Mouse (Mus musculus) heart, embryonic 10.5 days (tissue): Measurements from ENCODE around the gene Ulk4. TPM values are rescaled to one million over a fixed set of nuclear protein-coding genes. Genes with fewer than 3 reads are reported as not detected.

Source experiments
- DNase-seq: peaks from one replicate; pipeline ENCODE4 v3.0.0-alpha.2; 2017; ENCODE audit warnings: low spot score
- H3K27ac ChIP-seq: fragments of 300-500 bp; sonication (generic); 2 replicates; pipeline ENCODE4 v1.5.1; 2016; ENCODE audit warnings: mild to moderate bottlenecking
- H3K27me3 ChIP-seq: fragments of 300-500 bp; sonication (generic); 2 replicates; pipeline ENCODE4 v1.6.1; 2016; ENCODE audit warnings: mild to moderate bottlenecking; ENCODE audit not compliant: poor library complexity, insufficient read depth, severe bottlenecking
- H3K36me3 ChIP-seq: fragments of 300-500 bp; sonication (generic); 2 replicates; pipeline ENCODE4 v1.6.1; 2016; ENCODE audit warnings: mild to moderate bottlenecking, moderate library complexity
- H3K4me1 ChIP-seq: fragments of 300-500 bp; sonication (generic); 2 replicates; pipeline ENCODE4 v1.6.1; 2016; ENCODE audit warnings: mild to moderate bottlenecking
- H3K4me3 ChIP-seq: fragments of 300-500 bp; sonication (generic); 2 replicates; pipeline ENCODE4 v1.5.1; 2016; ENCODE audit warnings: mild to moderate bottlenecking, moderate library complexity
- H3K9me3 ChIP-seq: fragments of 300-500 bp; sonication (generic); 2 replicates; pipeline ENCODE4 v1.6.1; 2016; ENCODE audit warnings: mild to moderate bottlenecking, moderate library complexity
- WGBS: fragments of 180-500 bp; shearing (Covaris S2); methylation state at CpG from one replicate; pipeline ENCODE4 v1.1.7; 2016; 5-methylcytosine and 5-hydroxymethylcytosine counted together
- polyA plus RNA-seq: library from polyadenylated mRNA; unstranded; fragments of >200 nt; fragmentation: Nextera tagmentation; extraction: Ambion mirVana; gene quantifications from 2 replicates; pipeline ENCODE4 v1.2.1, GENCODE M21; 2016

Gene Ulk4
- polyA plus RNA-seq, 1 experiment from 2014 or later = 98.5 TPM

DNA sequence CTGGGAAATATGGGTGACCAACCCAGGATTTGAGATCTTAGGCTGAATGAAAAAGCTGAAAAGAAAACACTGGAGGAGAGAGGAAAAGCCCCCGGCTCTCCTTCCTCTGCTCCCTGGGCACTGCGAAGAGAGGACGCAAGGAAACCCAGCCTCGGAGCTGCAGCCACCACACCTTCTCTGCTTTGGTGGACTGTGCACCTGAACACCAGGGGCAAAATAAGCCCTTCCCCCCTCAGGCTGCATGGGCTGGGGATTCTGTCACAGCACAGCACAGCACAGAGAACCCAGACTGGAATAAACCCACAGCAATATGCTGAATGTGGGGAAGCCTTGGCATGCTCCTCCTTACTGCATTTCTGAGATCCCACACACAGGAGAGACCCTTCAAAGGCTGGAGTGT is 81.9 kb downstream of the Ulk4 start:
- H3K4me1 ChIP-seq = no peaks in the 10 kb centered on the region
- peak; percentile 64 for DNase-seq
- no peak overlapping the region for H3K27ac ChIP-seq
- no peaks in the 10 kb centered on the region for H3K27me3 ChIP-seq
- WGBS = 97% methylated on average over 4 of the region's 4 CpGs
- H3K4me3 ChIP-seq = no peak overlapping the region
- peaks cover 22% of the 10 kb centered on the region for H3K9me3 ChIP-seq
- peaks cover 15% of the 10 kb centered on the region for H3K36me3 ChIP-seq

DNA sequence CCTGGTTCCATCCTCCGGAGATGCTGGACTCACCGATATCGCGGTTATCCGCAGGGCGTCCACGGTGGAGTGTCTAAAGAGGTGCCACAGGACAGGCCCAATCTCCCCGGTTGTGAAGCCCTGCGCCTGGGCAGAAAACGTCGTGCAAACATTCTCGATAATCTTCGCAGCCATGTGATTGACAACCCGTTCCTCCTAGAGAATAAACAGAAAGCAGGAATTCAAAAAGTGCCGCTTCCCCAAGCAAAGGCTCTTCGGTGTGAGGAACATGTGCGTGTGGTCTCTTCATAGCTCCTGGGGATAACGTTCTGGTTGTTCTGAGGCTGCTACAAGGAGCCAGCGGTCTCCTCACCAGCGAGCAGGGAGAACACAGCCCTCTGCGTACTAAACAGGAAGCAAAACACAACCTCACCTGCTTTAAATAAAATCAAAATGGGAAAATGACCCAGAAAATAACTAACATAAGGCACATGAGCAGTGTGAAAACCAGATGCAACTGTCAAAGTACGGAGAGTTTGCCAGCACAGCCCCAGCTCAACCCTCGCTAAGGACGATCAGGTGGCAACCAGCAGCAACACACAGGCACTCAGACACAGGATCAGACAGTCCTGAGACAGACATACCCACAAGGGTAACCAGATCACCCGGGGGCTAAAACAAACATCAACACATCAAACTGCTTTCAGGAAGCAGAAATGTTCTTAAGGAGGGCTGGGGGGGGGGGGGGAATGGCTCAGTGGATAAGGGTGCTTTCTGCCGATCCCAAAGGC is 84.2 kb downstream of the Ulk4 start:
- Histone ChIP-seq H3K4me3 (no peak overlapping the region), H3K9me3 (peaks cover 22% of the 10 kb centered on the region), H3K27ac (no peak overlapping the region), H3K4me1 (no peaks in the 10 kb centered on the region), H3K27me3 (no peaks in the 10 kb centered on the region), H3K36me3 (peaks cover 15% of the 10 kb centered on the region)
- 88% methylated on average over 26 of the region's 26 CpGs for WGBS
- DNase-seq = peak; percentile 72

DNA sequence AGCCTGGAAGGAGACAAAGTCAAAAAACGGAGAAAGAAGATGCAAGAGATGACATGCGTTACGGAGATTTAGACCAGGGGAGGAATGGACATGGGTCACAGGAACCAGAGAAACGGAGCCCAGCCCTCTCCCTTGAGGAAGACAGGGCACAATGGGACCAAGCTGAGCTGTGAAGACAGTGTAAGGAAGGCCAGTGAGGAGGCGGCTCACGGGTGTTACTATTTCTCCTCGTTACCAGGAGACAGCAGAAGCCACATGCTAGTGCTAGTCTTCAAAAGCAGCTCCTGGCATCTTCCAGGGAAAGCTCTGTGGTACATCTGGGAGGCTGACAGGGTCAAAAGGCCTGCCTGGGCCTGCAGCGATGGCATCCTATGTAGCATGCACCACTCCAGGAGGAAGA is 89.2 kb downstream of the Ulk4 start:
- H3K27me3 ChIP-seq = no peaks in the 10 kb centered on the region
- WGBS = 77% methylated on average over 8 of the region's 8 CpGs
- H3K4me3 ChIP-seq = no peak overlapping the region
- peak; percentile 68 for DNase-seq
- H3K27ac ChIP-seq = no peak overlapping the region
- H3K36me3 ChIP-seq = peaks cover 10% of the 10 kb centered on the region
- H3K9me3 ChIP-seq = peaks cover 9% of the 10 kb centered on the region; the same call in 1 of the 2 replicates
- H3K4me1 ChIP-seq = peaks cover 4% of the 10 kb centered on the region; the same call in 1 of the 2 replicates

DNA sequence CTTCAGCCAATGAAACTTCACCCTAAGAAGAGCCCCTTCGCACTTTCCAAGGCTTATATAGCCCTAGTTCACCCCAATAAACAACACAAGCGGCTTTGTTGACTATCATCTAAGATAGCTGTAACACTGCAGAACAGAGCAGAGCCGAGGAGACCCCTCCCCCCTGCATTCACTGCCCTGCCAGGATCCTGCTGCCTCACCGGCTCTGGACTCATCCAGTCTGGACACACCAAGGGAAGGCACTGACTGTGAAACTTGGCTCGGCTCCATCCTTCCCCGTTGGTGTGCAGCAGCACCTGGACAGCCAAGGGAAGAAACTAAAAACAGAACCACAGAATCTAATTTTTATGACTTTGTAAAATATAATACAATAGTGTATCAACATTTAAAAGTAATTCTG is 91.2 kb downstream of the Ulk4 start:
- Histone ChIP-seq H3K27me3 (no peaks in the 10 kb centered on the region), H3K36me3 (no peaks in the 10 kb centered on the region), H3K27ac (no peak overlapping the region), H3K9me3 (no peaks in the 10 kb centered on the region), H3K4me1 (peaks cover 4% of the 10 kb centered on the region; the same call in 1 of the 2 replicates), H3K4me3 (no peak overlapping the region)
- peak; percentile 69 for DNase-seq
- WGBS = 42% methylated on average over 6 of the region's 6 CpGs

DNA sequence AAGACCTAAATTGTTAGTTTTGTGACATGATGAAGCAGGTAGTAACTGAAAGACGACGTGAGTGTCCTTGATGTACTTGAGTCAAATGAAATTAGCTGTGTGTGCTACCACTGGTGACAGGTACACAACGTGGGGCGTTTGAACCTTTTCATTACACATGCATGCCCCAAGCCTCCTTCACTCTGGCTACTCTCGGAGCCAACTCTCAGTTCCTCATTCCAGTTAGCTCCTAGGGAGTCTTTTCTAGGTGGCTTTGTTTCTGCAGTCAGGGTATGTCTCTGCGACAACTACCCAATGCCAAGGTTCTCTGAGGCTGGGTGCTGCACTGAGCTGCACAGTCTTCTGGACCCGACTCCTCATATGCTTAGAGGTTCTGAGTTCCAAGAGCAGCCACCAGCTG is 100.6 kb downstream of the Ulk4 start:
- DNase-seq = no peak
- H3K36me3 ChIP-seq = 0 out of 2 replicates have a peak, but pooled peaks cover 2% of the 10 kb centered on the region
- no peaks in the 10 kb centered on the region for H3K9me3 ChIP-seq
- H3K27me3 ChIP-seq = no peaks in the 10 kb centered on the region
- WGBS = 89% methylated on average over 7 of the region's 7 CpGs
- no peaks in the 10 kb centered on the region for H3K4me1 ChIP-seq
- no peak overlapping the region for H3K27ac ChIP-seq
- no peak overlapping the region for H3K4me3 ChIP-seq

DNA sequence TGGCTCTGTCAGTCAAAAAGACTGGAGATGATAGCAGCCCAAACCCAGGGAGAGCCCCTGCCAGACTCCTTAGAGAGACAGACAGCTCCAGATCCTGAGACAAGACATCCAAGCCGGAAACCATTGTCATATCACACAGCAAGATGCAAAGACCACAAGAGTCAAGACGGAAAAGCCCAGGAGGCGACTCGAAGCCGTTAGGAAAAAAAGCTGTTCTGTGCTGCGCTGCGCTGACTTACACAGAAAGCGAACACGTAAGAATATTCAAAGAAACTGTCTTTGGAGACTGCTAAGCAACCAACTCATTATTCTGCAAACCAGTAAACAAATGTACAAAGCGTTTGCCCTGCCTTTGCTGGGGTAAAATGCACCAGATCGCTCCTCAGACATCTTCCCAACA is 101.8 kb downstream of the Ulk4 start:
- no peaks in the 10 kb centered on the region for H3K27me3 ChIP-seq
- 0 out of 2 replicates have a peak, but pooled peaks cover 2% of the 10 kb centered on the region for H3K36me3 ChIP-seq
- DNase-seq = no peak
- 88% methylated on average over 11 of the region's 11 CpGs for WGBS
- no peak overlapping the region for H3K27ac ChIP-seq
- no peaks in the 10 kb centered on the region for H3K4me1 ChIP-seq
- no peak overlapping the region for H3K4me3 ChIP-seq
- H3K9me3 ChIP-seq = no peaks in the 10 kb centered on the region

DNA sequence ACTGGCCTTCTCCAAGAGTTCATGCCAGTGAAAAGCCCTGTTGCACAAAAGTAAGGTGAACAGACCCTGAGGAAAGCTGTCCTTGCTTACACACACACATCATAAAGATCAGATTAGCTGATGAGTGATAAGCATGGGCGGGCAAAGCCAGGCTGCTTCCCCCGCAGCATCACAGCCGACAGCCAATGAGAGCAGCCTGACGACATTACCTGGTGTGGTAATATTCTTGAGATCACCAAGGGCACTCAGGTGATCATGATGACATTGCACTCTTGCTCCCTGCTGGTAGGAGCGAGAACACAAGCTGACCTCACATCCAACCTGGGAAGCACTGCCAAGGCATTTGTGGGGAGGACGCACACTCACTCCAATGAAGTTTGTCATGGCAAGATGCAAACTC is 104.9 kb downstream of the Ulk4 start:
- 84% methylated on average over 6 of the region's 6 CpGs for WGBS
- DNase-seq = no peak
- Histone ChIP-seq H3K9me3 (no peaks in the 10 kb centered on the region), H3K27me3 (no peaks in the 10 kb centered on the region), H3K4me3 (no peak overlapping the region), H3K27ac (no peak overlapping the region), H3K36me3 (no peaks in the 10 kb centered on the region), H3K4me1 (no peaks in the 10 kb centered on the region)

DNA sequence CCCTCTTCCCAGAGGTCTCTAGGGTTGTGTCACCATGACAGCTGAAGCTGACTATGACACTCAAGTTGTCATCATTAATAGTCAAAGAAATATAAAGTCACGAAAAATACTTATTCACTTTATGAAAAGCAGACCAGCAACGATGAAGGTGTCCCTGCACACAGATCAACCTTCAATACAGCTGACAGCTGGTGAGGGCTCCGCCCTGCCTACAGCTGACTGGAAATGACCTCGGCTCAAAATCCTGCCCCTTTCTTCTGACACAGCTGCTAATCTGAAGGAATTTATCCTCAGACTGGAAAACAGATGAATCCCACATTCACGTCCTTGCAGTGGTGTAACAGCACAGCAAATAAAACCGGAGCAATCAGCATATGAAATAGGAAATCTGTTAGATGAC is 105.4 kb downstream of the Ulk4 start:
- Histone ChIP-seq H3K27me3 (no peaks in the 10 kb centered on the region), H3K27ac (no peak overlapping the region), H3K4me3 (no peak overlapping the region), H3K36me3 (no peaks in the 10 kb centered on the region), H3K4me1 (no peaks in the 10 kb centered on the region), H3K9me3 (no peaks in the 10 kb centered on the region)
- no peak for DNase-seq
- WGBS = 76% methylated on average over 6 of the region's 6 CpGs

DNA sequence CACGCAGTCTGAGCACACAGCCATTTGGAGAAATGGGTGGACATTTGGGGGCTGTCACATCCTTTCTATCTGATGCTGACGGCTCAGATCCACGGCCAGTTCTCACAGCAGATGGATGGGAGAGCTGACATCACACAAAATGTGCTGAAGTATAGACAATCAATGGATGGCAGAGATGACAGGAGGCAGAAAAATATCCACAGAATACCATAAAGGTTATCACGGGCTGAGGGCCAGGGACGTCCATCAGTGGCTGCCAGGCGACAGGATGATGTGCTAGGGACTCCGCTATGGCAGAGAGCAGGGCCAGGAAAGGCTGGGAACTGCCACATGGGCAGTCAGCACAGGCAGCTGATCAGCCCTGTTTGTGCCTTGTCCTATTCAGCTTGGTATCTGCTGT is 112.4 kb downstream of the Ulk4 start:
- Histone ChIP-seq H3K4me1 (peaks cover 2% of the 10 kb centered on the region), H3K27me3 (no peaks in the 10 kb centered on the region), H3K36me3 (no peaks in the 10 kb centered on the region), H3K27ac (no peak overlapping the region), H3K9me3 (no peaks in the 10 kb centered on the region), H3K4me3 (no peak overlapping the region)
- WGBS = 81% methylated on average over 7 of the region's 7 CpGs
- no peak for DNase-seq

DNA sequence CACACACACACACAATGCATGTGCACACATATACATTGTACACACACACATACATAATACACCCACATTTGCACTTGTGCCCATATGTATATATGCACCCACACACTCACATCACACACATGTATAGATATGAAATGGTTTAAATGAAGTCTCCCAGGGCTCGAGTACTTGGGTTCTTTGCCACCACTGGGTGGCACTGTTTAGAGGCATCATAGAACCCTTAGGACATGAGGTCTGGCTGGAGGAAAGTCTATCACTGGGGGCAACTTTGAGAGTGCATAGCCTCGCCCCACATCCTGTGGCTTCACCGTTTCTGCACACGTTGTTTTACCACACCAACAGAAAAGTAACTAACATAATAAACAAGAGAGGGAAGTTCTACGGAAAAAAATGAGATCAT is 114.2 kb downstream of the Ulk4 start:
- Histone ChIP-seq H3K4me1 (peaks cover 7% of the 10 kb centered on the region), H3K4me3 (no peak overlapping the region), H3K36me3 (no peaks in the 10 kb centered on the region), H3K27me3 (no peaks in the 10 kb centered on the region), H3K27ac (no peak overlapping the region), H3K9me3 (no peaks in the 10 kb centered on the region)
- 43% methylated on average over 5 of the region's 5 CpGs for WGBS
- no peak for DNase-seq

DNA sequence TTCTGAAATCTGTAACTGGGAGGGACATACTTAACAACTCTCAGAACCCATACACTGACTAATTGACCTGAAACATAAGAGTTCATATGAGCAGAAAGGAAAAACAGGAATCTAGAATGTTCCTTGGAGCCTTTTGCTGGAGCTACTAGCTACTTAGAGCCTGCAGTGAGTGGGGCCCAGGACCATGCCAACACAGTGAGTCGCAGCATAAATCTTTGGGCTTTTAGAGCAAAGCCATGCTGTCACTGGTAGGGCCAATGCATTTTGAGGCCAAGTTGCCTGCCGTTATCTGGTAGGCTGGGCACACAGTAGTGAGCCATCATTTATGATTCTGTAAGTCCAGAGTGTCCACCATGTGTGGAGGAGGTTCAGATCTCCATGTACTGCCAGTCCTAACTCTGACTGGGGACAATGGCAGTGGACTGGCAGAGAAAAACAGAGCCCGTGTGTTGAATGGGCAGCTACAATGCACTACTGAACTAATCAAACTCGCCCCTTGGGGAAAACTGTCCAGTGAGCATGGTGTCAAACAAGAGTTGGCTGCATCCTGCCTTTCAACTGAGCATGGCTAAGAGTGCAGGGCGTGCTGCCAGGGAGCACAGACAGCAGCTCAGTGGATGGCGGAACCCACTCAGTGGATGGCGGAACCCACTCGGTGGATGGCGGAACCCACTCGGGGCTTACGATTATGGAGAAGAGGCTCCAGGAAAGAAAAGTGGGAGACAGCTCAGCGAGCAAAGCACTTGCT is 115.0 kb downstream of the Ulk4 start:
- peaks cover 7% of the 10 kb centered on the region for H3K4me1 ChIP-seq
- 85% methylated on average over 11 of the region's 12 CpGs for WGBS
- H3K27me3 ChIP-seq = no peaks in the 10 kb centered on the region
- no peaks in the 10 kb centered on the region for H3K9me3 ChIP-seq
- H3K36me3 ChIP-seq = no peaks in the 10 kb centered on the region
- no peak overlapping the region for H3K27ac ChIP-seq
- DNase-seq = no peak
- H3K4me3 ChIP-seq = no peak overlapping the region

DNA sequence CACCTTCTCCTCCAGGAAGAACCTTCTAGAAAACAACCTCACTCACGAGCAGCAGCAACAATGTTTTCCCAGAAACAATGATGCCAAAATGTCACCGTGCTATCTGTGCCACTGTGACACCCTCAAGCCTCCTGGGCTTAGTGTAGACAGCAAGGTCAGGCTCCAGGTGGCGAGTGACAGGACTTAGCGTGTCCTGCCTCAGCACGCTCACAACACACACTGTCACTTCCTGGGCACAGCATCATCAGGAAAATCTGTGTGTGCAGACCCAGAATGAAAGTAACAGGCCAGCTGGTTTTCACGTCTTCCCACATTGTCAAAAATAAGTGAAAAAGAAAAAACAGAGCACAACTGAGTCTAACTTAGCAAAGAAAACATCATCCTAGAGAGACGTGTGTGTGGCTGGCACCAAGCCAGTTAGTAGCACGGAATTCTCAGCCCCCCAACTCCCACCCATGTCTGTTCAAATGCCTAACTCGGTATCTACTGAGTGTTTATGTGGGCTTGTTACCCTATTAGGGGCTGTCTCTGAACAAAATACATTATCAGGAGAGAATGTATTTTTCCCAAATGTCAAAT is 120.7 kb downstream of the Ulk4 start:
- H3K4me3 ChIP-seq = no peak overlapping the region
- no peaks in the 10 kb centered on the region for H3K27me3 ChIP-seq
- H3K9me3 ChIP-seq = no peaks in the 10 kb centered on the region
- H3K27ac ChIP-seq = no peak overlapping the region
- 59% methylated on average over 9 of the region's 9 CpGs for WGBS
- no peaks in the 10 kb centered on the region for H3K36me3 ChIP-seq
- DNase-seq = no peak
- peaks cover 9% of the 10 kb centered on the region for H3K4me1 ChIP-seq

DNA sequence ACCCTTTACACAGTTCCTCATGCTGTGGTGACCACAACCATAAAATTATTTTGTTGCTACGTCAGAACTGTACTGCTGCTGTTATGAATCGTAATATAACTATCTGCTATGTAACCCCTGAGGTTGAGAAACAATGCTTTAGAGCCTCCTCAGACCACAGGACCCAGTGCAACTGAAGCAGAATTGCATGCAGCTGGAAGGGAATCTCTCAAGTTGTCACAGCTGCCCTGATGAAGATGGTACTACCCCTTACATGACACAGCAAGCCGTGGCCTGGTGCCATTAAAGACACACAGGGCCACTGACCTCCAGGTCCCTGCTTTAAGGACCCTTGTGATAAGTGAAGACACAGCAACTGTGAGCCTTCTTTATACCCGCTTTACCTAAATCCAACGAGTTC is 123.7 kb downstream of the Ulk4 start:
- H3K27me3 ChIP-seq = no peaks in the 10 kb centered on the region
- H3K4me1 ChIP-seq = peaks cover 21% of the 10 kb centered on the region
- H3K36me3 ChIP-seq = no peaks in the 10 kb centered on the region
- H3K4me3 ChIP-seq = no peak overlapping the region
- 90% methylated on average over 5 of the region's 5 CpGs for WGBS
- H3K27ac ChIP-seq = no peak overlapping the region
- no peaks in the 10 kb centered on the region for H3K9me3 ChIP-seq
- DNase-seq = no peak
